Mouse (Mus musculus): Measurements from ENCODE around the gene Fam184a. TPM values are rescaled to one million over a fixed set of nuclear protein-coding genes. Genes with fewer than 3 reads are reported as not detected.

Gene Fam184a
- total and polyA plus RNA-seq, 2 experiments from 2014 or later = 10.3 to 20.3 TPM

DNA sequence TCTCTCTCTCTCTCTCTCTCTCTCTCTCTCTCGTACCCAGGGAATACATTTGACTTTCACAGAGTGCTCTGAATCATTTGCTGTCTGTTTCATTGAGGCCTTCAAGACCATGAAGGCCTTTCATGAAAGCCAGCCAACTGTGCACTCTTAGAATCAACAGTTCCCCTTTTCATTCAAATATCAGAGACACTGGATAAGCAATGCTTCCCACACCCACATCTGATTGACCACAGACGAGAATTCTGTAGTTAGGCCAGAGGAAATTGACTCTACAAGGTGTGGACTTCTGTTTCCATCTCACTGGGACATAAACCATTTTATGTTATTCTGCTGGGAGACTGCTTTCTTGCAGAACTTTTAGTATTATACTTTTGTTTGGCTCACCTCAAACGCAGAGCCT lies 17.8 kb upstream of the Fam184a start:
- no peaks in the 10 kb centered on the region for H3K4me1 ChIP-seq (ENCODE audit: insufficient read depth)

DNA sequence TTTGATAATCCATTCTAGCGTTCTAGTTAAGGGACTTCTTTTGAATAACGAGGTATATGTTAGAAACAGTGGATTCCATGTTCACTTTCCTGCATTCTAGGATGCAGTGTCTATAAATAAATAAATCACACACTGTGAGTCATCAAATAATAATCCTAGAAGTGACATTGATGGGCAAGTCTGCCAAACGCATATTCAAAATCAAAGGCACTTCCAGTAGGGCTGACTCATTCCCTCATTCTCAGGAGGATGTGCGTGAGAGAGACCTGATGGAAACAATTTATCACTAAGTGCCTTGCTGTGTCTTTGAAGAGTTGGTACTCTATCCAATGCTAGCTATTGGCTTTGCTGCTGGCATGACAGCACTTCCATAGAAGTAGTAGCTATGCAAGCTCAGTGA lies 14.5 kb upstream of the Fam184a start:
- 85% methylated on average over 4 of the region's 4 CpGs for WGBS
- no peak for TF ChIP-seq CTCF (IDR thresholded peaks at IDR 0.05; ENCODE audit: low read depth)

More for the DNA sequence above, 17.8 kb upstream of the Fam184a start:
- H3K27ac ChIP-seq (ENCODE audit: low read depth, low read length) = no peak overlapping the region
- no peak overlapping the region for H3K4me2 ChIP-seq (ENCODE audit: low read depth)
- no peak for TF ChIP-seq CTCF (IDR thresholded peaks at IDR 0.05; ENCODE audit: low read depth)
- 75% methylated on average over 3 of the region's 3 CpGs for WGBS
- no peaks in the 10 kb centered on the region for H3K36me3 ChIP-seq (ENCODE audit: insufficient read depth)
- no peak overlapping the region for H3K4me3 ChIP-seq (ENCODE audit: low read depth, low read length)
- H3K27me3 ChIP-seq (ENCODE audit: insufficient read depth, low read length) = no peaks in the 10 kb centered on the region
- H3K9me3 ChIP-seq (ENCODE audit: low read length) = no peaks in the 10 kb centered on the region
- no peak for DNase-seq
- no peak for ATAC-seq
- no peak overlapping the region for H3K9ac ChIP-seq

DNA sequence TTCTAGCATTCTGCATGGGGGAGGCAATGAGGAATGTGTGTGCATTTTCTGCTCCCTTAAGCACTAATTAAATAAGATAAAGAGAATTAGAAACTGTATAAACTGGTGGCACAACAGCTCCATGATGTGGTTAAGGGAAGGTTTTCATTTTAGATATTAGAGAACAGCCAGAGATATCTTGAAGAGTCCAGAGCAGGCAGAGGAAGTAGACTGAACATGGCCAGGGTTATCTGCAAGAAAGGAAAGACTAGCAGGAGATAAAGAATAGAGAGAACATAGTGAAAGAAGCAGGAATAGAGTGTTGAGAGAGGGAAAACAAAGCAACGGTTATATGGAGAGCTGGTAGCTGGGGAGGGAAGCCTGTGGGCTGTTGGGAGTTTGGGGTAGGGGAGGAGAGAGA lies 1.8 kb upstream of the Fam184a start:
- H3K4me2 ChIP-seq (ENCODE audit: low read depth) = no peak overlapping the region
- no peak overlapping the region for H3K9ac ChIP-seq
- no peaks in the 10 kb centered on the region for H3K27me3 ChIP-seq (ENCODE audit: insufficient read depth, low read length)
- no peak overlapping the region for H3K4me3 ChIP-seq (ENCODE audit: low read depth, low read length)
- ATAC-seq (no peak), DNase-seq (no peak)
- no peaks in the 10 kb centered on the region for H3K36me3 ChIP-seq (ENCODE audit: insufficient read depth)
- no peaks in the 10 kb centered on the region for H3K9me3 ChIP-seq (ENCODE audit: low read length)
- 0 out of 2 replicates have a peak, but pooled peaks cover 6% of the 10 kb centered on the region for H3K4me1 ChIP-seq (ENCODE audit: insufficient read depth)
- TF ChIP-seq CTCF (IDR thresholded peaks at IDR 0.05; ENCODE audit: low read depth) = no peak
- H3K27ac ChIP-seq (ENCODE audit: low read depth, low read length) = no peak overlapping the region
- WGBS = 82% methylated on average over 1 of the region's 1 CpGs

More for the DNA sequence above, 14.5 kb upstream of the Fam184a start:
- Histone ChIP-seq H3K4me3 (ENCODE audit: low read depth, low read length) (no peak overlapping the region), H3K4me2 (ENCODE audit: low read depth) (no peak overlapping the region), H3K9me3 (ENCODE audit: low read length) (no peaks in the 10 kb centered on the region), H3K27me3 (ENCODE audit: insufficient read depth, low read length) (no peaks in the 10 kb centered on the region), H3K36me3 (ENCODE audit: insufficient read depth) (no peaks in the 10 kb centered on the region), H3K4me1 (ENCODE audit: insufficient read depth) (no peaks in the 10 kb centered on the region), H3K9ac (no peak overlapping the region), H3K27ac (ENCODE audit: low read depth, low read length) (no peak overlapping the region)
- no peak for DNase-seq
- ATAC-seq = no peak

DNA sequence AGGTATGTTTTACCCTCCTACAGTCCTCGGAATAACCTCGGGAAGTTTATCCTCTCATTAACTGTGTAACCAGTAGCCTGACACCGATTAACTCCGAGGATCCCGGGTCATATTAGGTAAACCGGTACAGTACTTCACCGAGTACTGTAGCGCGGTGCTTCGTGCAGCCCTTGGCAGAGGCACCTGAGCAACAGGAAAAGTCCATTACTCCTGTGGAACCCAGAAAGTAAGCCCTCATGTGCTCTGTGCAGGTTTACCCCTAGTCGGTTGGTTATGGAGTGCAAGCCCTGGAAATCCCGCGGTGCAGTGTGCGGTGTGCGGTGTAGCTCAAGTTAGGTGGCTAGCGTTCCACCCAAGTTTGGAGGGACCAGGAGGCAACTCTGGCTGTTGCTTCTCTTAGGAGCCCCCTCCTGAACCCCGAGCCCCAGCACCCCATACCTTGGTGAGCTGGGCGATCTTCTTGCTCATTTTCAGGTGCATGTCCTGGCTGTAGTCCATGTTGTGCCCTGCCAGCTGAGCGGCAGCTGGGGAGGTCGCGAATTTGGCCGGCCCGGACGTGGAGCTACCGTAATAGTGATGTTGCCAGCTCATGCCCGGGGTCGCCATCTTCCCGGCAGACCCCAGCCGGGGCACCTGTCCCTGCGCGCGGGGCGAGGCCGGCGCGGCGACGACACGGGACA lies 508 bp downstream of the Fam184a start:
- ATAC-seq (peak; percentile 47), DNase-seq (peak; percentile 32)
- no peak for TF ChIP-seq CTCF (IDR thresholded peaks at IDR 0.05; ENCODE audit: low read depth)
- Histone ChIP-seq H3K4me3 (ENCODE audit: low read depth, low read length) (peak overlapping the region; percentile 82), H3K36me3 (ENCODE audit: insufficient read depth) (no peaks in the 10 kb centered on the region), H3K4me2 (ENCODE audit: low read depth) (peak overlapping the region; percentile 93), H3K27me3 (ENCODE audit: insufficient read depth, low read length) (no peaks in the 10 kb centered on the region), H3K9me3 (ENCODE audit: low read length) (no peaks in the 10 kb centered on the region), H3K4me1 (ENCODE audit: insufficient read depth) (0 out of 2 replicates have a peak, but pooled peaks cover 6% of the 10 kb centered on the region), H3K27ac (ENCODE audit: low read depth, low read length) (0 out of 2 replicates have a peak overlapping the region, but pooled peaks have one; percentile 70), H3K9ac (peak overlapping the region; percentile 77)
- WGBS = 5% methylated on average over 39 of the region's 39 CpGs

GRCm38 (mm10) chr10:53746039-53746438 lies 4.9 kb downstream of the Fam184a start:
- no peak for ATAC-seq
- no peak for TF ChIP-seq CTCF (IDR thresholded peaks at IDR 0.05; ENCODE audit: low read depth)
- H3K4me1 ChIP-seq (ENCODE audit: insufficient read depth) = 0 out of 2 replicates have a peak, but pooled peaks cover 6% of the 10 kb centered on the region

GRCm38 (mm10) chr10:53742961-53743360 lies 8.0 kb downstream of the Fam184a start:
- Histone ChIP-seq H3K9ac (no peak overlapping the region), H3K4me2 (ENCODE audit: low read depth) (no peak overlapping the region), H3K4me1 (ENCODE audit: insufficient read depth) (no peaks in the 10 kb centered on the region), H3K27me3 (ENCODE audit: insufficient read depth, low read length) (no peaks in the 10 kb centered on the region), H3K4me3 (ENCODE audit: low read depth, low read length) (no peak overlapping the region), H3K9me3 (ENCODE audit: low read length) (no peaks in the 10 kb centered on the region), H3K27ac (ENCODE audit: low read depth, low read length) (no peak overlapping the region), H3K36me3 (ENCODE audit: insufficient read depth) (no peaks in the 10 kb centered on the region)
- DNase-seq (no peak), ATAC-seq (no peak)
- no peak for TF ChIP-seq CTCF (IDR thresholded peaks at IDR 0.05; ENCODE audit: low read depth)
- 73% methylated on average over 5 of the region's 5 CpGs for whole genome bisulfite sequencing

More at GRCm38 (mm10) chr10:53746039-53746438, 4.9 kb downstream of the Fam184a start:
- Histone ChIP-seq H3K27me3 (ENCODE audit: insufficient read depth, low read length) (no peaks in the 10 kb centered on the region), H3K4me3 (ENCODE audit: low read depth, low read length) (no peak overlapping the region), H3K36me3 (ENCODE audit: insufficient read depth) (no peaks in the 10 kb centered on the region), H3K9me3 (ENCODE audit: low read length) (no peaks in the 10 kb centered on the region), H3K9ac (no peak overlapping the region), H3K27ac (ENCODE audit: low read depth, low read length) (no peak overlapping the region), H3K4me2 (ENCODE audit: low read depth) (no peak overlapping the region)
- WGBS = 91% methylated on average over 6 of the region's 6 CpGs
- no peak for DNase-seq

DNA sequence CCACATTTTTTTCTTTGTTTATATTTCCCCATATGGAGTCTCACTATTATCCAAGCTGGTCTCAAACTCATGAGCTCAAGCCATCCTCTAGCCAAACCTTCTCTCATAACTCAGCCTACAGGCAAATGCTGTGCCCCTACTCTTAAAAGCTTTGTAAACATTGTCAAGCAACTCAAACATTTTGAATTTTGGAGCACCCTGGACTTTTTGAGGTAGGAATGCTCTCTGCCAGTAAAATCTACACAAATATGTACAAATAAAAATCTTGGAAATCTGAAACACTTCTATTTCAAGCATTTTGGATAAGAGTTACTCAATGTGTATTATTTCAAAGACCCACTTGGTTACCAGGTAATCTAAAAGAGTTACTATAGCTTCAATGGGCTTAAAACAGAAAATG lies 10.9 kb downstream of the Fam184a start:
- DNase-seq (no peak), ATAC-seq (no peak)
- Histone ChIP-seq H3K9me3 (ENCODE audit: low read length) (no peaks in the 10 kb centered on the region), H3K27me3 (ENCODE audit: insufficient read depth, low read length) (no peaks in the 10 kb centered on the region), H3K36me3 (ENCODE audit: insufficient read depth) (no peaks in the 10 kb centered on the region), H3K4me3 (ENCODE audit: low read depth, low read length) (no peak overlapping the region), H3K4me2 (ENCODE audit: low read depth) (no peak overlapping the region), H3K4me1 (ENCODE audit: insufficient read depth) (no peaks in the 10 kb centered on the region), H3K27ac (ENCODE audit: low read depth, low read length) (no peak overlapping the region), H3K9ac (no peak overlapping the region)
- TF ChIP-seq CTCF (IDR thresholded peaks at IDR 0.05; ENCODE audit: low read depth) = no peak
